Mouse (Mus musculus) limb, embryonic 10.5 days (tissue): ENCODE results near the gene Tmem116. TPM values are rescaled to one million over a fixed set of nuclear protein-coding genes. Genes with fewer than 3 reads are reported as not detected.

ENCODE experiments used
- DNase-seq: peaks from one replicate; pipeline ENCODE4 v3.0.0-alpha.2; 2017; ENCODE audit warnings: low spot score
- H3K27ac ChIP-seq: fragments of 300-500 bp; sonication (generic); 2 replicates; pipeline ENCODE4 v1.5.1; 2016; ENCODE audit warnings: mild to moderate bottlenecking
- H3K27me3 ChIP-seq: fragments of 300-500 bp; sonication (generic); 2 replicates; pipeline ENCODE4 v1.6.1; 2016; ENCODE audit warnings: low read depth, mild to moderate bottlenecking; ENCODE audit not compliant: poor library complexity, severe bottlenecking
- H3K36me3 ChIP-seq: fragments of 300-500 bp; sonication (generic); 2 replicates; pipeline ENCODE4 v1.6.1; 2016; ENCODE audit warnings: mild to moderate bottlenecking, moderate library complexity
- H3K4me1 ChIP-seq: fragments of 300-500 bp; sonication (generic); 2 replicates; pipeline ENCODE4 v1.6.1; 2016
- H3K4me3 ChIP-seq: fragments of 300-500 bp; sonication (generic); 2 replicates; pipeline ENCODE4 v1.5.1; 2016; ENCODE audit warnings: mild to moderate bottlenecking, moderate library complexity
- H3K9me3 ChIP-seq: fragments of 300-500 bp; sonication (generic); replicated peaks from 2 replicates; pipeline ENCODE4 v1.6.1; 2016; ENCODE audit warnings: mild to moderate bottlenecking
- WGBS: fragments of 180-500 bp; shearing (Covaris S2); methylation state at CpG from one replicate; pipeline ENCODE4 v1.1.7; 2016; 5-methylcytosine and 5-hydroxymethylcytosine counted together
- polyA plus RNA-seq: library from polyadenylated mRNA; unstranded; fragments of >200 nt; fragmentation: Nextera tagmentation; extraction: Ambion mirVana; gene quantifications from 2 replicates; pipeline ENCODE4 v1.2.1, GENCODE M21; 2016

The Tmem116 gene
- 0.55 and 0.73 TPM in 2 replicates for polyA plus RNA-seq

GRCm38 (mm10) chr5:121451644-121452025 is at the start of gene Tmem116:
Gene Tmem116, plus strand, starts transcription at chr5:121451893.
- H3K27ac ChIP-seq = peak within 1 kb of the TSS; percentile 95
- 1% methylated on average over 17 of the region's 17 CpGs for WGBS
- H3K4me3 ChIP-seq = peak within 1 kb of the TSS; percentile 92
- H3K36me3 ChIP-seq = peaks cover 36% of the 10 kb centered on the region
- H3K4me1 ChIP-seq = peaks cover 28% of the 10 kb centered on the region
- no peaks in the 10 kb centered on the region for H3K9me3 ChIP-seq
- H3K27me3 ChIP-seq = no peaks in the 10 kb centered on the region
- no peak for DNase-seq

GRCm38 (mm10) chr5:121407856-121408255 is 43.8 kb upstream of the Tmem116 start:
- no peak overlapping the region for H3K4me3 ChIP-seq
- H3K36me3 ChIP-seq = peaks cover 98% of the 10 kb centered on the region
- 93% methylated on average over 8 of the region's 8 CpGs for WGBS
- no peaks in the 10 kb centered on the region for H3K27me3 ChIP-seq
- no peaks in the 10 kb centered on the region for H3K4me1 ChIP-seq
- H3K27ac ChIP-seq = no peak overlapping the region
- no peaks in the 10 kb centered on the region for H3K9me3 ChIP-seq
- DNase-seq = no peak

GRCm38 (mm10) chr5:121410975-121411374 is 40.7 kb upstream of the Tmem116 start:
- WGBS = 91% methylated on average over 4 of the region's 4 CpGs
- H3K4me3 ChIP-seq = no peak overlapping the region

GRCm38 (mm10) chr5:121420721-121421120 is 31.0 kb upstream of the Tmem116 start:
- DNase-seq = no peak
- H3K4me3 ChIP-seq = no peak overlapping the region
- H3K4me1 ChIP-seq = no peaks in the 10 kb centered on the region
- no peaks in the 10 kb centered on the region for H3K9me3 ChIP-seq
- 94% methylated on average over 9 of the region's 9 CpGs for WGBS
- H3K27ac ChIP-seq = no peak overlapping the region
- H3K36me3 ChIP-seq = peaks cover 100% of the 10 kb centered on the region
- no peaks in the 10 kb centered on the region for H3K27me3 ChIP-seq

More at GRCm38 (mm10) chr5:121410975-121411374, 40.7 kb upstream of the Tmem116 start:
- Histone ChIP-seq H3K27me3 (no peaks in the 10 kb centered on the region), H3K36me3 (peaks cover 99% of the 10 kb centered on the region), H3K4me1 (no peaks in the 10 kb centered on the region), H3K27ac (no peak overlapping the region), H3K9me3 (no peaks in the 10 kb centered on the region)
- no peak for DNase-seq

- no peaks in the 10 kb centered on the region for H3K27me3 ChIP-seq
- DNase-seq = no peak
- no peaks in the 10 kb centered on the region for H3K9me3 ChIP-seq
- peaks cover 100% of the 10 kb centered on the region for H3K36me3 ChIP-seq
- no peak overlapping the region for H3K27ac ChIP-seq
- no peak overlapping the region for H3K4me3 ChIP-seq
- no peaks in the 10 kb centered on the region for H3K4me1 ChIP-seq
- 95% methylated on average over 6 of the region's 6 CpGs for WGBS
These were observed 28.9 kb upstream of the Tmem116 start for GRCm38 (mm10) chr5:121422787-121423186.

GRCm38 (mm10) chr5:121423297-121423696 is 28.4 kb upstream of the Tmem116 start:
- no peaks in the 10 kb centered on the region for H3K9me3 ChIP-seq
- H3K36me3 ChIP-seq = peaks cover 100% of the 10 kb centered on the region
- no peaks in the 10 kb centered on the region for H3K27me3 ChIP-seq
- 87% methylated on average over 10 of the region's 10 CpGs for WGBS
- H3K27ac ChIP-seq = no peak overlapping the region
- H3K4me1 ChIP-seq = no peaks in the 10 kb centered on the region
- no peak for DNase-seq
- H3K4me3 ChIP-seq = no peak overlapping the region

- no peak for DNase-seq
- no peak overlapping the region for H3K27ac ChIP-seq
- H3K9me3 ChIP-seq = no peaks in the 10 kb centered on the region
- WGBS = 97% methylated on average over 3 of the region's 3 CpGs
- H3K4me1 ChIP-seq = no peaks in the 10 kb centered on the region
- H3K27me3 ChIP-seq = no peaks in the 10 kb centered on the region
- H3K36me3 ChIP-seq = peaks cover 100% of the 10 kb centered on the region
- H3K4me3 ChIP-seq = no peak overlapping the region
These were observed 22.7 kb upstream of the Tmem116 start for GRCm38 (mm10) chr5:121428954-121429353.

- Histone ChIP-seq H3K27ac (no peak overlapping the region), H3K4me3 (no peak overlapping the region), H3K4me1 (no peaks in the 10 kb centered on the region), H3K9me3 (no peaks in the 10 kb centered on the region), H3K27me3 (no peaks in the 10 kb centered on the region), H3K36me3 (peaks cover 100% of the 10 kb centered on the region)
- 94% methylated on average over 5 of the region's 5 CpGs for WGBS
- no peak for DNase-seq
These were observed 13.6 kb upstream of the Tmem116 start for GRCm38 (mm10) chr5:121438131-121438530.

GRCm38 (mm10) chr5:121438756-121439155 is 12.9 kb upstream of the Tmem116 start:
- no peaks in the 10 kb centered on the region for H3K27me3 ChIP-seq
- no peak overlapping the region for H3K27ac ChIP-seq
- peaks cover 100% of the 10 kb centered on the region for H3K36me3 ChIP-seq
- WGBS = 96% methylated on average over 11 of the region's 11 CpGs
- H3K4me1 ChIP-seq = no peaks in the 10 kb centered on the region
- DNase-seq = no peak
- no peak overlapping the region for H3K4me3 ChIP-seq
- H3K9me3 ChIP-seq = no peaks in the 10 kb centered on the region

- Histone ChIP-seq H3K27ac (no peak overlapping the region), H3K36me3 (peaks cover 100% of the 10 kb centered on the region), H3K27me3 (no peaks in the 10 kb centered on the region), H3K4me1 (no peaks in the 10 kb centered on the region), H3K9me3 (no peaks in the 10 kb centered on the region), H3K4me3 (no peak overlapping the region)
- DNase-seq = peak; percentile 49
- 93% methylated on average over 3 of the region's 3 CpGs for WGBS
These were observed 8.1 kb upstream of the Tmem116 start for GRCm38 (mm10) chr5:121443548-121443947.

- DNase-seq = no peak
- Histone ChIP-seq H3K4me3 (no peak overlapping the region), H3K9me3 (no peaks in the 10 kb centered on the region), H3K27me3 (no peaks in the 10 kb centered on the region), H3K36me3 (peaks cover 100% of the 10 kb centered on the region), H3K27ac (no peak overlapping the region), H3K4me1 (0 out of 2 replicates have a peak, but pooled peaks cover 3% of the 10 kb centered on the region)
- 94% methylated on average over 5 of the region's 5 CpGs for WGBS
These were observed 6.8 kb upstream of the Tmem116 start for GRCm38 (mm10) chr5:121444870-121445269.

- 93% methylated on average over 3 of the region's 3 CpGs for WGBS
These were observed 3.2 kb upstream of the Tmem116 start for GRCm38 (mm10) chr5:121448450-121448849.

GRCm38 (mm10) chr5:121449976-121450375 is 1.7 kb upstream of the Tmem116 start:
- no peak for DNase-seq
- Histone ChIP-seq H3K27me3 (no peaks in the 10 kb centered on the region), H3K9me3 (no peaks in the 10 kb centered on the region), H3K36me3 (peaks cover 52% of the 10 kb centered on the region), H3K4me3 (no peak overlapping the region), H3K4me1 (peaks cover 28% of the 10 kb centered on the region), H3K27ac (no peak overlapping the region)
- WGBS = 75% methylated on average over 6 of the region's 6 CpGs

More at GRCm38 (mm10) chr5:121448450-121448849, 3.2 kb upstream of the Tmem116 start:
- H3K4me1 ChIP-seq = peaks cover 24% of the 10 kb centered on the region
- peaks cover 67% of the 10 kb centered on the region for H3K36me3 ChIP-seq
- H3K27ac ChIP-seq = no peak overlapping the region
- no peak for DNase-seq
- H3K9me3 ChIP-seq = no peaks in the 10 kb centered on the region
- no peaks in the 10 kb centered on the region for H3K27me3 ChIP-seq
- no peak overlapping the region for H3K4me3 ChIP-seq

- 88% methylated on average over 9 of the region's 9 CpGs for WGBS
These were observed 1.2 kb upstream of the Tmem116 start for GRCm38 (mm10) chr5:121450476-121450875.

More at GRCm38 (mm10) chr5:121450476-121450875, 1.2 kb upstream of the Tmem116 start:
- Histone ChIP-seq H3K4me1 (peaks cover 28% of the 10 kb centered on the region), H3K27ac (no peak overlapping the region), H3K27me3 (no peaks in the 10 kb centered on the region), H3K9me3 (no peaks in the 10 kb centered on the region), H3K4me3 (no peak overlapping the region; the same call in 1 of the 2 replicates), H3K36me3 (peaks cover 47% of the 10 kb centered on the region)
- no peak for DNase-seq
